Mouse (Mus musculus) adrenal gland, postnatal 4 days (tissue): ENCODE results near the gene AI467606. TPM values are rescaled to one million over a fixed set of nuclear protein-coding genes. Genes with fewer than 3 reads are reported as not detected.
"Not testable (repeated sequence)": the region's sequence is repeated elsewhere in the genome, so short reads cannot be mapped to it uniquely, and the experiment has no call there.

ENCODE experiments used
- DNase-seq, 2 experiments: peaks; one replicate each; pipeline ENCODE4 v3.0.0; 2021 to 2022; ENCODE audit warnings: low spot score in 2 of 2, mixed read lengths in 2 of 2
- long read RNA-seq, 2 experiments: library from polyadenylated mRNA; stranded (forward); transcript quantifications; one replicate each; pipeline ENCODE4 v2.0.0; 2021
- total RNA-seq, 2 experiments: library from RNA; stranded (reverse); gene quantifications; 2 replicates each; pipeline ENCODE4 v1.2.3; 2021

The AI467606 gene
- 1 to 10 TPM; 1.9 to 2.0 TPM for total RNA-seq
- long read RNA-seq, experiment 1, result 0 reads
- long read RNA-seq, experiment 2, partial matches to known transcripts, result 0 of 1 reads
- long read RNA-seq, experiment 2, other reads (novel, unspliced or antisense), result 1 of 1 reads

- DNase-seq, result no peak
Observed at GRCm38 (mm10) chr7:127091114-127091896, at the start of gene AI467606. Gene AI467606 (plus strand): TSS chr7:127091359.

- peak; percentile 76 to 86 for DNase-seq
Observed at GRCm38 (mm10) chr7:127041851-127042672, 49.1 kb upstream of the AI467606 start, which contains the start of gene Kif22. Gene Kif22 (minus strand): TSS chr7:127042471.

GRCm38 (mm10) chr7:127055026-127055585, 36.1 kb upstream of the AI467606 start:
- DNase-seq, result no peak

GRCm38 (mm10) chr7:127065538-127065937, 25.6 kb upstream of the AI467606 start:
- no peak for DNase-seq

GRCm38 (mm10) chr7:127066317-127066716, 24.8 kb upstream of the AI467606 start:
- DNase-seq, result no peak

GRCm38 (mm10) chr7:127070871-127071413, 20.2 kb upstream of the AI467606 start:
- no peak for DNase-seq

- DNase-seq, result no peak
Observed at GRCm38 (mm10) chr7:127073221-127073620, 17.9 kb upstream of the AI467606 start.

- no peak for DNase-seq
Observed at GRCm38 (mm10) chr7:127076188-127076587, 15.0 kb upstream of the AI467606 start.

GRCm38 (mm10) chr7:127077692-127078091, 13.5 kb upstream of the AI467606 start:
- no peak for DNase-seq

GRCm38 (mm10) chr7:127080045-127080444, 11.1 kb upstream of the AI467606 start:
- no peak for DNase-seq

GRCm38 (mm10) chr7:127082271-127082670, 8.9 kb upstream of the AI467606 start:
- no peak for DNase-seq

GRCm38 (mm10) chr7:127082995-127083394, 8.2 kb upstream of the AI467606 start:
- DNase-seq, result no peak

GRCm38 (mm10) chr7:127083689-127084088, 7.5 kb upstream of the AI467606 start:
- no peak for DNase-seq

GRCm38 (mm10) chr7:127084794-127085193, 6.4 kb upstream of the AI467606 start:
- no peak for DNase-seq

GRCm38 (mm10) chr7:127085751-127086150, 5.4 kb upstream of the AI467606 start:
- DNase-seq, result not testable (repeated sequence)

- not testable (repeated sequence) for DNase-seq
Observed at GRCm38 (mm10) chr7:127087278-127088010, 3.7 kb upstream of the AI467606 start, which contains the start of gene Zg16. Gene Zg16 (minus strand): TSS chr7:127087328.

- no peak for DNase-seq
Observed at GRCm38 (mm10) chr7:127088083-127088482, 3.1 kb upstream of the AI467606 start.

GRCm38 (mm10) chr7:127088901-127089845, 2.0 kb upstream of the AI467606 start:
- no peak for DNase-seq
